Mouse (Mus musculus) adrenal gland, adult 2 months (tissue): ENCODE measurements around the gene Npm3. TPM values are rescaled to one million over a fixed set of nuclear protein-coding genes. Genes with fewer than 3 reads are reported as not detected.

ENCODE experiments used
- DNase-seq: peaks from one replicate; pipeline ENCODE4 v3.0.0; 2021
- long read RNA-seq: library from polyadenylated mRNA; stranded (forward); transcript quantifications from one replicate; pipeline ENCODE4 v2.0.0, GENCODE M21; 2021
- polyA plus RNA-seq: library from polyadenylated mRNA; depleted of rRNA; stranded (reverse); fragments of >200 nt; gene quantifications from 2 replicates; pipeline ENCODE4 v1.2.3, GENCODE M21; 2012; rRNA removed
- total RNA-seq, 2 experiments: library from RNA; stranded (reverse); gene quantifications; 2 replicates each; pipeline ENCODE4 v1.2.3; 2021

The Npm3 gene
- 10 to 100 TPM; 26.1 to 27.6 TPM for total RNA-seq
- polyA plus RNA-seq, result 52.2 and 53.3 TPM in 2 replicates
- long read RNA-seq, partial matches to known transcripts, result 3 of 5 reads
- long read RNA-seq, other reads (novel, unspliced or antisense), result 0 of 5 reads

DNA sequence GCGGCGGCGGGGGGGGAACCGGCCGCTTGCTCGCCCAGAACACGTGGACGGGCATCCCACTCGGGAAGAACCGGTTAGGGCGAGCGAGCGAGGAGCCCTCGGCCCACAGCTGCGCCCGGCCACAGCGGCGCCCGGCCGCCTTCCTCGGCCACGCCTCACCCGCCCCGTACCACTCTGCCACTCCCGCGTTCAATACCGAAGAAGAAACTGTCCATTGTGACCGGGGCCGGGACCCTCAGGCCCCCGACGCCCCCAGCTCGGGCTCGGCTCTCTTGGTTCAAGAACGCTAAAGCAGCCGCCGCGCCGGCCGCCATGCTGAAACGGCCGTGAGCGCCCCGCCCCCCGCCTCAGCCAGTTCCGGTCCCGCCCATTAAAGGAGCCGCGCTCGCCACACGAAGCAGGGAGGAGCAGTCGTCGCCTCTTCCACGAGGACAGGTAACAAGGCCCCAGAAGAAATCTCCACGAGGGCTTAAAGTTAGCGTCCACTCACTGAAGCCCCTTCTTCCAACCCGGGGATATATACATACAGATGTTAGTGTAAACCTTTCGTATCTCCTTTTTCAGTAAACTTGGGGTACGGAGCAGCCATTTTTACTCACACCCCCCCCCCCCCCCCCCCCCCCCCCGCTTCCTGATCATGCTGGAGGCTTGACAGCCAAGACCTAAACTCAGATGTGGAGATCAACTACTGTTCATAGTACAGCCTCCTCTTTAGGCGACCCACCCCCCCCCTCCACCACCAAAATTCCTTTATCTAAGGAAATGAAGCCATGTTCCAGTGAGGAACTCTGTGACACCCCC is at the start of gene Npm3:
Npm3 (minus strand) TSS at position 349 of the 801 bp plus-strand sequence.
- DNase-seq, result peak; percentile 91

DNA sequence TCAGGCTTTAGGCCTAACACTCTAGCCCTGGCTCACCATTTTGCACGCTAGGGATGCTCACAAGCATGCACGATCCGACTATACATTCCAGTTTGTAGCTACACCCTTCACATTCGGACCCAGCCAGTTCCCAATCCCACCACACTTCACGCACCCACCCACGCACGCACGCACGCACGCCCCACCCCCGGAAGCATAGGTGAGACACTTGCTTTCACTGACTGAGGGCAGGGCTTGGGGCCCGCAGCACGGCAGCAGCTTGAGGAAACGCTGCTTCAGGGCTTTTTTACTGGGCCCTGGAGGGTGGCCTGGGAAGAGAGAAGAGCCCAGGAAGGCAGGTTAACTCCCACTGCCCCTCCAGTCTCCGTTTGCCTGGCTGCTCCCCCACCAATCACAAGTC is 47.5 kb upstream of the Npm3 start:
- DNase-seq, result no peak

DNA sequence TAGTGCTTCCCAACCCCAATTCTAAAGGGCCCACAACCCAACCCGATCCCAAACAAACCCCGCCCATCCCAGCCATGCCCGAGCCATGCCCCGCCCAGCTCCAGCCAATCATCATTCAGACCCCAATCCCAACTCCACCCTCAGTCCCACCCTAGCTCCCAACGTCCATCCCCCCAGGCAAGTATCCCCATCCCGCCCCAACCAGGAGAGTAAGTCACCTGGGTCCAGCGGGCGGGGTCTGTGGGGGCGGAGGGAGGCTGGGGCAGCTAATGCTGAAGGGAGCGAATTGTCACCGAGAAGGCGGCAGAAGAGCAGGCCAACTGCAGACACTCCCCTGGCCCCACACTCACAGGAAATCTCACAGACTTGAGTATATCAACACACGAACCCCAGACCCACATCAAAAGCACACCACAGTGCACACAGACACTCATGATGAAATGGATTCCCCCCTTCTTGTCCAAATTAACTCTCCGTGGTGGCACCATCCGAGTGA is 46.7 kb upstream of the Npm3 start:
- no peak for DNase-seq

DNA sequence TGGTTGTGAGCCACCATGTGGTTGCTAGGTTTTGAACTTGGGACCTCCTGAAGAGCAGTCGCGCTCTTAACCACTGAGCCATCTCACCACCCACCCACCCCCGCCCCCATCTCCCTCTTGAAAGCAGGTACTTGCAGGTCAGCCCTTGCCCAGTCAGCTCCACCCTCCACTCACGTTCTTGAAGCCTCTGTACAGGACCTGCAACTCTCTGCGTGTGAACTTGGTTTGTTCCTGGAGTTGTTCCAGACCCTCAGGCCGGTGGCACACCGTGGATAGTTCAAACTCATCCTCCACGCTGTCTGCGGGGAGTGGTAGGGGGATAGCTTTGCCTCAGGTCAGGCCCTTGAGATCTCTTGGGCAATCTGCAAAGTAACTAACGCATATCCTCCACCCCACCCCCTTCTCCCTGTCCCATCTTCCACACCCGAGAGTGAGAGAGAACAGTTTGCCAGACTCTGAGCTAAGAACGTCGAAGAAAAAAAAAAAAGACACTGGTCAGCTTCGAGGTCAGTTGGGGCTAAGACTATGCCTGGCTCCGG is 46.1 kb upstream of the Npm3 start:
- no peak for DNase-seq

DNA sequence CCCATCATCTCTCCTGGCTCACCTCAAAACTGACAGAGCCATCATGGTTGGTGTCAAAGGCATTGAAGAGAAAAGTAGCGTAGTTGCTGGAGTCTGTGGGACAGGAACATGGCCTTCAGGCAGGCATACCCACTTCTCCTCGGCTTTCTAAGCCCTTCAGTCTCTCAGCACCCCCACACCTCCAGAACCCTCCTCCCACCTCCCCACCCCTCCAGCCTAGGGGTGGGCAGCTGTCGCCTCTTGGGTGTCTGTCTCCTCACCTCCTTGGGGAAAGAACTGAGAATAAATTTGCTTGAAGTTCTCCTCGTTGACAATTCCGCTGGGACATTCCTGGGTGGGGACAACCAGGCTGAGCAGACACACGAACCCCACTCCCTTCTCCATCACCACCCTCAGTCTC is 45.3 kb upstream of the Npm3 start:
- DNase-seq, result no peak

DNA sequence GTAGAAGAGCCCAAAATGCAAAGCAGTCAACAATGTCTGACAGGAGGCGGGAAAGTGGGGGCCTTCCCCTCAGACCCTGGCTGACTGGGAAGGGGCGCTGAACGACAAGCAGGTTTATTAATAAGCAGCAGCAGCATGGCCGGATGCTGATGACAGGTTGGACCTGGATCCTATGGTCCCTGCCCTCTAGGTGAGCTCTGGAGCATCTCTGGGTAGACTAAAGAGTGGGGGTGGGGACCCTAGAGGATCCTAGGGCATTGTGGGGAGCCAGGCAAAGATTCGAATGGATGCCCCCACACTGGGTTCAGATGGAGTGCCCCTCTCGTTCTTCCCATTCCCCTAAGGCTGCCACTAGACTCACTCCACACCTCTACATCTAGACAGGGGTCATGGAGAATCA is 43.0 kb upstream of the Npm3 start:
- DNase-seq, result no peak

DNA sequence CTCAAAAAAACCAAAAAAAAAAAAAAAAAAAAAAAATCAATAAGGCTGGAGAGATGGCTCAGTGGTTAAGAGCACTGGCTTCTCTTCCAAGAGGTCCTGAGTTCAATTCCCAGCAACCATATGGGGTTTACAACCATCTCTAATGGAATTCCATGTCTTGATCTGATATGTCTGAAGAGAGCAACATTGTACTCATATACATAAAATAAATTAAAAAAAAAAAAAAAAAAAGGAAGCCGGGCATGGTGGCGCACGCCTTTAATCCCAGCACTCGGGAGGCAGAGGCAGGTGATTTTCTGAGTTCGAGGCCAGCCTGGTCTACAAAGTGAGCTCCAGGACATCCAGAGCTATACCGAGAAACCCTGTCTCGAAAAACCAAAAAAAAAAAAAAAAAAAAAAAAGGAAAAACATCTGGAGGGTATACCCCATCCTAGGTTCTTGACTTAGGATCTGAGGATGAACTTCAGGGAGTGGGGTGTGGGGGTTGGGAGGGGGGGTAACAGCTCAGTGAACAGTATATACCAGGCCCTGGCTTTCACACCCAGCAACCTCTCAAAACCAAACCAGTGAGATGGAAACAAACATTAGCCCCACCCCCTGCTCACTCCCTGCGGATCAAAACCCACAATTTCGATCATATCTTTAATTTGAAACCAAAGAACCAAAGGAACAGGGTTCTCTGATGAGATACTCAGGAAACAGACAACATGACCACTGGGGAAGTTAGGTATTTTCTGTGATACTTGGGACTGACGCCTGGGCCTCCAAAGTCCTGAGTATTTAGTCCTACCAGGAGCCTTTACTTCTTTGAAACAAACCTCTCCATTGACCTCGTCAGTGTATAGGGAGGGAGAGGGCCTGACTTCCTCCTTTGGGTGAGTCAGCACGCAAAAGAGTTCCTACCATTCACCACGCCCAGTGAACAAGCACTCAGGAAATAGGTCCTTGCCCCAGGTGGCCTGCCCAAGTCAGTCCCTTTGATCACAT is 40.8 kb upstream of the Npm3 start:
- DNase-seq, result no peak

DNA sequence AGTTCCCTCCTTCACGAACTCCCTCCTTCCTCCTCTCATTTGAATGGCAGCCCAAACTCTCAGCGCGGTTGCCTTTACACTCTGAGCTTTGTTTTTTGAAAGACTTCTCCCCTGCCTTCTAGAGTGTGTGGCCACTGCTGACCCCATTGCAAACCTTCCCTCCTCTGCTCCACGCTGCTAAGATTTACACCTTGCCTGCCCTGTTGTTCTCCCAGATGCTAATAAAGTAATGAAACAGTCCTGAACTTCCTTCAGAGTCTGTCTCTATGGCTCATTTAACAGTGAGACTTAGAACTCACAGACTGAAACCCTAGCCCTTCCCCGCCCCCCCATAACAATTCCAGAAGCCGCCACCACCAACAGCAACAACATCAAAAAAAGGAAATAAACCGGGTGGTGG is 40.0 kb upstream of the Npm3 start:
- DNase-seq, result no peak

DNA sequence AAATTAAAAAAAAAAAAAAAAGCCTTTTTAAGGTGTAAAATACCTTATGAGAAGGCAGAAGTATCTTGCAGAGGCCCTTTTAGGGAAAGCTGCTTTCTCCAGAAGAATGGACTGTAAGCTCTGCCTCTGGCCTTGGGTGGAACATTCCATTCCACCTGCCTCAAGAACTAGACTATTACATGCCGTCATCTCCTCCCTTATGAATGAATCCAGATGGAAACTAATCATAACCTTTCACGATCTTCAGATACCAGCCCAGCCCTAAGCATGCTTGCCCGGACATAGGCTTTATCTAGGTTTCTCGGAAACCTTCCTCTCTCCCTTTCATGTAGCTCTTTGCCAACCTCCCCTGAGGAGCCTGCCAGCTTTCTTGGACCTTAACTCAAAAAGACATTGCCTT is 38.9 kb upstream of the Npm3 start:
- DNase-seq, result no peak

DNA sequence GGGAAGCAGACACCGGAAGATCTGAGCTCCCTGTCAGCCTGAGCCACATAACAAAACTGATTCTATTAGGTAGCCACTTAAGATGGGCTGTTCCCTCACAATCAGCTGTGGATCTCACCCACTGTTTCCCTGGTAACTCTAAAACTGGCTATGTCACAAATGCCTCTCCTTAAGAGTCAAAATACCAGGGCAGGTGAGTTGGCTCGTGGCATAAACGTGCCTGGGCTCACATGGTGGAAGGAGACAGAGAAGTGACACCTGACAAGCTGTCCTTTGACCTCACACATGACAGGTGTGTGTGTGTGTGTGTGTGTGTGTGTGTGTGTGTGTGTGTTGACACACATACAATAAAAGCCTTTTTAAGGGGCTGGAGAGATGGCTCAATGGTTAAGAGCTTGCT is 38.1 kb upstream of the Npm3 start:
- no peak for DNase-seq

DNA sequence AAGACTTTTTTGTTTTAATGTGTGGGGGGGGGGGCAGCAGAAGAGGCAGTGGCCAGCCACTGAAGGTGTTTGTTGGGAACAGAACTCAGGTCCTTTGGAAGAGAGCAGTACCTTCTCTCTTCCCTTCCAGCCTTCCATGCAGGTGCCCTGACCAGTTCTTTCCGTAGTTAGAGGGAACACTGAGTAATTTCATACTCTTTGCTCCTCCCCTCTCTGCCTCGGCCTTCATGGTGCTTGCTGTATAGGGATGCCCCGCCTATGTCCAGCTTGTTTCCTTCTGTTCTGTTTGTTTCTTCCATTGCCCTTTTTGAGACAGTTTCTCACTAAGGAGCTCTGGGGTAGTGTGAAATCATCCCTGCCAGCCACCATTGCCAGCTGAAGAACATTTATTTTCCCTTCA is 36.1 kb upstream of the Npm3 start:
- DNase-seq, result no peak

DNA sequence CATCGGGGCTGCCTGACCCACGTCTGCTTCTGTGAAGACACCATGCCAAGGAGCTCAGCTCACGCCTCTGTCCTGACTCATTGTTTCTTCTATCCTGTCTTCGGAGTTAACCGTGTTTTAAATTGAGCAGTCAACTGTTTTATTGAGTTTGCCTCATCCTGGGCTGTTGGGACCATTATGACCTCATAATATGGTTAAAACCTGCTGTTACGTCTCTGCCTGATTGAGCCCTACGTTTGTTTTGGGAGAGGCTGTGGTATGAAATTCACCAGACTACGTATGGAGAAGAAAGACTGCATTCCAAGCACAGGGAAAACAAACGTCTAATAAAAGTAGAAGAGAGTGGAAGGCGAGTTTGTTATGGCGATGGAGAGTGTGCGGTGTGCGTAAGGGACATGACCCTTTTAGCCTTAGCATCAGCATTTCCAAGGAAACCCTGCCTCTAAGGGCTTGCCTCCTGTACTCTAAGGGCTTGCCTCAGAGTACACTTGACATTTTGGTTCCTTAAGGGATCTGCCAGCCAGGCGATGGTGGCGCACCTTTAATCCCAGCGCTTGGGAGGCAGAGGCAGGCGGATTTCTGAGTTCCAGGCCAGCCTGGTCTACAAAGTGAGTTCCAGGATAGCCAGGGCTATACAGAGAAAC is 34.7 kb upstream of the Npm3 start:
- peak; percentile 16 for DNase-seq

DNA sequence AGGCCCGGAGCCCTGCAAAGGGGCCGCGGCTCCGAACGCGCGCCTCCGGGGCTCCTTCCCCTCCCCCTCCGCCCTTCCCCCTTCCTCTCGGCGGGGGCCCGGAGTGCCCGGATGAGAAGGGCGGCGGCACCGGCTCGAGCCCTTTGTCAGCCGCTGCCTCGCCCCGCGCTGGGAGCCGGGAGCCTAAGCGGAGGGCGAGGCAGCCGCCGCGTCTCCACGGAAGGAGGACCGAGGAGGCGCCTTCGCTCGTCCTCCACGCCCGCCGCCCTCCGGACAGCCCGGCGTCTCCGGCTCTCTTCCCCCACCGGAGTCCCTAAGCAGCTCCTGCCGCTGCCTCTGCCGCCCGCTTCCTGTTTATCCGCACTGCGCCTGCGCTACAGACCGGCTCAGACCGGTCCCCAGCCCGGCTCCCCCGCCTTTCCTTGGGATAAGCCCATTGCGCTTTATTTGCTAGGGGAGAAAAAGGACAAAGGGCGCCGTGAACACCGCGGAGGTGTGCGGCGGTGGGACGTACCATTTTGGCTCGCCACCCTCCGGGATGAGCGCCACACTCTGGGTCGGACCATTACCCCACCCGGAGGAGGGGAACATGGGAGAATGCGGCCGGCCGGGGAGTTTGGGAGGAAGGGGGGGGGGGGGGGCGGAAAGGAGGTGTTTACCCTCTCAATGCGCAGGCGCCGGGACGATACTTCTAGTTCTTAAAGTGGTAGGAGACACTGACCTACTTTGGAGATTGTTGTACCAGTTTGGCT is 34.0 kb upstream of the Npm3 start, which contains the start of gene Mgea5:
Mgea5 (minus strand) TSS at position 657 of the 752 bp plus-strand sequence.
- DNase-seq, result peak; percentile 99

DNA sequence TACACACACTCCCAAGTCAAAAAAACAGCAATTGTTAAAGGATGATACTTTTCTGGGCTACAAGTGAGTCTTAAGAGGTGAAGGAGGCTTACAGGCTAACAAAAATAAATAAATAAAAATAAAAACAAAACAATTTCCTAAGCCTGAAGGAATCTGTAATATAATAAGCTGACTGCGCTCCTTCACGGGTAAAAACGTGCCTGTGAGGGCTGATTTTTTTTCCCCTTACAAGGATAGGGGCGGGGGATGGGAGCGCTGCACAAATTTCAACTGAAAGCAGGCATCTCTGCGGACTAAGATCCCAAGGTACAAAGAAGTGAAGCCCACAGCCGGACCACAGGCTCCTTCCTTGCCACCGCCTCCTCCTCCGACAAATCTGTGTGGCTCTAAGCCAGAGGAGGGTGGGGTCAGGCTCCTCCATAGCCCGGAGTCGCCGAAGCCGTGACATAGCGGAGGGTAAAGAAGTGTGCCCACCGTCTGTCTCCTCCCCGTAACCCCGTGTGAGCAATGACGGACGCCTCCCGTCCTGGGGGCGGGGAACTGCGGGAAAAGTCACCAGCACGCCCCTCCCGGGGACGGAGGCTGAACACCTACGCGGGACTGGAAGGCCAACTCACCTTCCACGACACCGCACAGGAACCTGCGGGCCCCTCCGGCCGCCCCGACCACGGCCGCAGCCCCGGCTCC is 33.1 kb upstream of the Npm3 start:
- DNase-seq, result peak; percentile 88

DNA sequence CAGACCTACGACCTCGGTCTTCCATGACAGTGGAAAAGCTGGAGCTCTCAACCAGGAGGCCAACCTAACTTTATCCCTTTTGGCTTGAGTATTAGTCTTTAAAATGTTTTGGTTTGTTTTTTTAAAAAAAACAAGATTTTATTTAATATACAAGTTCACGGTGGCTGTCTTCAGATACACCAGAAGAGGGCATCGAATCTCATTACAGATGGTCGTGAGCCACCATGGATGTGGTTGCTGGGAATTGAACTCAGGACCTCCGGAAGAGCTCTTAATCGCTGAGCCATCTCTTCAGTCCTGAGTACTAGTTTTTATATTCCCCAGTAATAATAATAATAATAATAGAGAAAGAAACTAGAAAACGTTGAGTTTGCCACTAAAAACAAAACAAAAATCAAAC is 32.3 kb upstream of the Npm3 start:
- no peak for DNase-seq

DNA sequence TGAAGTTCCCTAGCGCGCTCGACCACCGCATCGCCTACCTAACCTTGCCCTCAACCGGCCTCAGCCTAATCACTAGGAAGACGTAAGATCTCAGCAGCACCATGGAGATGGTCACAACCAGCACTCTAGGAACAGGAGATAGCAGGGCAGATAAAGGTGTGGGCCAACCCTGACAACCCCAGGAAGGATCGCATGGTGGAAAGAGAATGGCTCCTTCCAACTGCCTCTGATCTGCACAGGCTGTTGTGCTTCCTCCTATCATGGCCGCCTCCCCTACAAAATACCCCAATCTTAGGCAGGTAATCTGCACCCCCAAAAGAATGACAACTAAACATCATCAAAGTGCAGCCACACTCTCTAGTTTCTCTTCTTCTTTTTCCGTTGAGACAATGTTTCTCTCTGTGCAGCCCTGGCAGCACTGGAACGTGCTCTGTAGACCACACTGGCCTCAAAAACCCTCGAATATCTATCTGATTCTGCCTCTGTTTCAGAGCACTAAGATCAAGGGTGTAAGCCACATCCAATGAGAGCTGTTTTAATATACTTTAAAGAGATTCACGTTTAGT is 31.0 kb upstream of the Npm3 start:
- DNase-seq, result no peak

DNA sequence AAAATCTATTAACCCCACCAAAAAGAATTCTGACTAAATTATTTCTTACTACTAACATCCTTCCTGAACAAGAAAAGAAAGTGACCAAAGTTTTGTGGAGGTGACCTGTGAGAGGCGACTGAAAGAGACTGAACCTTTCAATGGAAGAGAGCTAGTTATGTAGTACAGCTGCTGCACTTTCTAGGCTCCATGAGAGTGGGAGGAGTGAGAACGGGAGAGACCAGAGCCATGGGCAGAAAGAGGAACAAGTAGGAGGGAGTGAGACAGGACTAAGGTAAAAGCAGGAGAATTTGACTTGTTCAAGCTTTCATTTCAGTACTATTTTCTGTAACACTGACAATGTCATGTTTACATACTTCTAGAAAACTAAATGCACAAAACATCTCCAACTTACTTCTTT is 26.1 kb upstream of the Npm3 start:
- no peak for DNase-seq

DNA sequence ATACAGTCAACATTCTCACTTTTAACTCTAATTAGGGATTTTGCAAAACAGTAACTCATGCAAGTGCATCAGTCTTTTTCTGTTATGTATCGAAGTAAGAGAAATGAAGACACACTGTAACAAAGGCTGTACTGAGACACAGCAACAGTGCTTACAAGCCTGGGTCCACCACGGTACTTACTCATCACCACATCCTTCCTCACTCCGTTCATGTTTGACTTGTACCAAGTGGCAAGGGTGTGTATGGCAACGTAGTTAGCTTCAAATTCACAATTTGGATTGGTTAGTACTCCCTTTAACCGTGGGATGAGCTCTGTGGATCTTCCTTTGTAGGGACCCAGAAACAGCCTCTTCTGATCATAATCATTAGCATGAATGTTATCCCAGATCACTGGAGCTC is 22.1 kb upstream of the Npm3 start:
- DNase-seq, result no peak

DNA sequence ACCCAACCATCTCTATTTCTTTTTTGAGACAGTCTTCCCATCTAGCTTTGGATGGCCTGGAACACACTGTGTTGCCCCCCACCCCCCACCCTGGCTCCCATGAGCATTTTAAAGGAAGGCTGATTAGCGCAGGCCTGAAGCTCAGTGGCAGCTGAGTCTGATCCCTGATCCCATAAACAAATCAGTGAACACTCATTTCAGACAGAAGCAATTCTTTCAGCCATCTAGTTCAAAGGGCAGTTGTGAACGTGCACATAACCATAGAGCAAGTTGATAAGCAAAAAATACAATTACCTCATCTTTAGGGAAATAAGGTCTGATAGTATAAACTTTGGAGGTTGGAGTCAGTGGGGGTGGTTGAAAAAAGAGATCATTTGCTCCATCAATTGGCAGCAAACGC is 11.4 kb upstream of the Npm3 start:
- no peak for DNase-seq

DNA sequence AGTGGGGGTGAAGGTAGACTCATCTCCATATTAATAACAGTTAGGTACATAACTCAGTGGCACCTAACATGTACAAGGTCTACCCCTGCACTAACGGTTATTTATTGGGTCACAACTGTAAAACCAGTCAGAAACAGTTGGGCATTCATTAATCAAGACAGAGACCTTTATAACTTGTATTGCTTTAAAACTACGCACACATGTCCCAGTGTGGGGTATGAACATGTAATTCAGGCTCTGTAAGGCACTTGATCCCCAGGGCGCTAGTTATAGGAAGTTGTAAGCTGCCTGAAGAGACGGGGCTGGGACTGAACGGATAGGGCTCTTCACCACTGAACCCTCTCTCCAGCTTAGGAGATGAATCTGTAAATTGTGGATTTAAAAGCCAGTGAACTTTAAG is 9.3 kb upstream of the Npm3 start:
- DNase-seq, result no peak
